Mouse (Mus musculus): ENCODE measurements at regions not wholly inside any gene's neighbourhood (a gene's known extent, or its start where the extent isn't known, plus 50 kb on each side); places are given as distances from the start of the nearest gene placed in this dataset.

- no peak for TF ChIP-seq CTCF (IDR thresholded peaks at IDR 0.05; ENCODE audit: low read depth)
- TF ChIP-seq EP300 (IDR thresholded peaks at IDR 0.05; ENCODE audit: low read depth): no peak
Observed at GRCm38 (mm10) chr11:6777566-6777965, 59.9 kb downstream of the Gm11983 start.

All from liver, embryonic 14.5 days (tissue).